Mouse (Mus musculus): ENCODE measurements at regions not wholly inside any gene's neighbourhood (a gene's known extent, or its start where the extent isn't known, plus 50 kb on each side); places are given as distances from the start of the nearest gene placed in this dataset.

DNA sequence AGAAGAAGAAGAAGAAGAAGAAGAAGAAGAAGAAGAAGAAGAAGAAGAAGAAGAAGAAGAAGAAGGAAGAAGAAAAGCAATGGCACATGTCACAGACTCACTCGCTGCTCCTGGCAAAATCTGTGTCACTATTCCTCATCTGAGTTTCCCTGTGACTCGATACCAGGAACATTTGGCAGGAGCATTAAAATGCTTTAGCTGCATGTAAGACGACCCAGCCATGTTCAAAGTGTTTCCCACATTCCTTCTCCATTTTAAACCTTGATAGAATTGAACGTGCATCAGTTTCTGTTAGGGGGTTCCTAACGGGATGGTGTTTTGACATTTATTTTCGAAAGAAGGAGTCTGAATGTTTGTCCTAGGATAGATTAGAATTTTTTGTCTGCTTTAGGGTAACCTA, 51.2 kb upstream of the Pja2 start:
- Histone ChIP-seq H3K36me3 (ENCODE audit: control insufficient read depth, insufficient read depth, low read length) (no peaks in the 10 kb centered on the region), H3K4me1 (ENCODE audit: control insufficient read depth, insufficient read depth, low read depth, low read length) (no peaks in the 10 kb centered on the region), H3K4me3 (ENCODE audit: low read length) (no peak overlapping the region), H3K27me3 (replicated peaks; ENCODE audit: control insufficient read depth, insufficient read depth, low read length) (no peaks in the 10 kb centered on the region), H3K4me2 (ENCODE audit: low read length) (no peak overlapping the region), H3K27ac (ENCODE audit: low read depth, low read length) (no peak overlapping the region), H3K9ac (ENCODE audit: low read depth, low read length) (no peak overlapping the region), H3K9me3 (ENCODE audit: control insufficient read depth, low read length) (no peaks in the 10 kb centered on the region)
- ATAC-seq, result no peak
- 89% methylated on average over 6 of the region's 6 CpGs for WGBS

GRCm38 (mm10) chr17:64383600-64383999, 51.9 kb upstream of the Pja2 start:
- Histone ChIP-seq H3K4me3 (ENCODE audit: low read length) (no peak overlapping the region), H3K9ac (ENCODE audit: low read depth, low read length) (no peak overlapping the region), H3K4me2 (ENCODE audit: low read length) (no peak overlapping the region), H3K4me1 (ENCODE audit: control insufficient read depth, insufficient read depth, low read depth, low read length) (no peaks in the 10 kb centered on the region), H3K36me3 (ENCODE audit: control insufficient read depth, insufficient read depth, low read length) (no peaks in the 10 kb centered on the region), H3K9me3 (ENCODE audit: control insufficient read depth, low read length) (no peaks in the 10 kb centered on the region), H3K27ac (ENCODE audit: low read depth, low read length) (no peak overlapping the region), H3K27me3 (replicated peaks; ENCODE audit: control insufficient read depth, insufficient read depth, low read length) (no peaks in the 10 kb centered on the region)
- ATAC-seq, result no peak
- 90% methylated on average over 11 of the region's 11 CpGs for WGBS

DNA sequence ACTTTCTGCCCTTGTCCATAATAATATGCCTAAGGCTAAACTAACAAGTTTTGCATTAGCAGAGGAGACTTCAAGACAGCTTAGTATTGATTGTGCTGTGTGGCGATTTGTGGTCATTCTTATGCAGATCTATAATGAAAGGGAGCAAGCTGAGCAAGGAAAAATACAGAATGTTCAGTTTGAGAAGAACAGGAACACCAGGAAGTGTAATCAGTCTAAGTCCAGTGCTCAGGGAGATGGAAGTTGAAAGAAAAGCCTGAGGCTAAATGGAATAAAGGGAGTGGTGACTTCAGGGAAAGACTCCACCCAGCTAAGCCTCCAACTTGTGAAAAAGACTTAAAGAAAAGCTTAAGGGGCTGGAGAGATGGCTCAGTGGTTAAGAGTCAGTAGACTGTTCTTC, 58.6 kb upstream of the Pja2 start:
- Histone ChIP-seq H3K9ac (ENCODE audit: low read depth, low read length) (no peak overlapping the region), H3K4me2 (ENCODE audit: low read length) (no peak overlapping the region), H3K4me1 (ENCODE audit: control insufficient read depth, insufficient read depth, low read depth, low read length) (no peaks in the 10 kb centered on the region), H3K36me3 (ENCODE audit: control insufficient read depth, insufficient read depth, low read length) (no peaks in the 10 kb centered on the region), H3K4me3 (ENCODE audit: low read length) (no peak overlapping the region), H3K27ac (ENCODE audit: low read depth, low read length) (no peak overlapping the region), H3K9me3 (ENCODE audit: control insufficient read depth, low read length) (no peaks in the 10 kb centered on the region), H3K27me3 (replicated peaks; ENCODE audit: control insufficient read depth, insufficient read depth, low read length) (no peaks in the 10 kb centered on the region)
- no peak for ATAC-seq
- WGBS, result 81% methylated on average over 1 of the region's 1 CpGs

DNA sequence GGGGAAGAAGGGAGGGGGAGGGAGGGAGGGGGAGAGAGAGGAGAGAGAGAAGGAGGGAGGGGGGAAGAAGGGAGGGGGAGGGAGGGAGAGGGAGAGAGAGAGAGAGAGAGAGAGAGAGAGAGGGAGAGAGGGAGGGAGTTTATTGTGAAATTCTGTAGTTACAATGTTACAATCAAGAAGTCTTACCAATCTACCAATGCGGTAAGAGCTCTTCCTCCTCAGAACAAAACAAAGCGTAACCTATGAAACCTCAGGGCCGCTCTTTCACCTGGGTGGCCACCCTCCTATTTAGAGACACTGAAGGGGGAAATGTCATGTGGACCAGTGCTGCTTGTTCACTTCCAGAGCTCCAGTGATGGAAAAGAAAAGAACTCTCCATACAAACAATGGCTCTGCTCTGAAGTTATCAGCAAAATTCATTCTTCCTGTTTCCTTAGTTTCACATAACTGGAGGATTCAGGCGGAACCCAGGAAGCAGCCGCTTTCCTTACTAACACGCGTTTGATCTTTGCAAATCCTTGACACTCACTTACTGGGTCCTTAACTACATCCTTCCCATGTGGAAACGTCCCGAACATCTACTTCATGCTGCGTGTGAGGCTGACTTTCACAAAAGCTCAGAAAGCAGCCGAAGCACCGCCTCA, 65.7 kb upstream of the Pja2 start:
- no peaks in the 10 kb centered on the region for H3K36me3 ChIP-seq (ENCODE audit: control insufficient read depth, insufficient read depth, low read length)
- H3K9ac ChIP-seq (ENCODE audit: low read depth, low read length), result no peak overlapping the region
- H3K9me3 ChIP-seq (ENCODE audit: control insufficient read depth, low read length), result no peaks in the 10 kb centered on the region
- 53% methylated on average over 12 of the region's 12 CpGs for WGBS
- no peaks in the 10 kb centered on the region for H3K4me1 ChIP-seq (ENCODE audit: control insufficient read depth, insufficient read depth, low read depth, low read length)
- no peak overlapping the region for H3K4me3 ChIP-seq (ENCODE audit: low read length)
- no peak for ATAC-seq
- H3K27ac ChIP-seq (ENCODE audit: low read depth, low read length), result no peak overlapping the region
- H3K4me2 ChIP-seq (ENCODE audit: low read length), result no peak overlapping the region
- H3K27me3 ChIP-seq (replicated peaks; ENCODE audit: control insufficient read depth, insufficient read depth, low read length), result no peaks in the 10 kb centered on the region

DNA sequence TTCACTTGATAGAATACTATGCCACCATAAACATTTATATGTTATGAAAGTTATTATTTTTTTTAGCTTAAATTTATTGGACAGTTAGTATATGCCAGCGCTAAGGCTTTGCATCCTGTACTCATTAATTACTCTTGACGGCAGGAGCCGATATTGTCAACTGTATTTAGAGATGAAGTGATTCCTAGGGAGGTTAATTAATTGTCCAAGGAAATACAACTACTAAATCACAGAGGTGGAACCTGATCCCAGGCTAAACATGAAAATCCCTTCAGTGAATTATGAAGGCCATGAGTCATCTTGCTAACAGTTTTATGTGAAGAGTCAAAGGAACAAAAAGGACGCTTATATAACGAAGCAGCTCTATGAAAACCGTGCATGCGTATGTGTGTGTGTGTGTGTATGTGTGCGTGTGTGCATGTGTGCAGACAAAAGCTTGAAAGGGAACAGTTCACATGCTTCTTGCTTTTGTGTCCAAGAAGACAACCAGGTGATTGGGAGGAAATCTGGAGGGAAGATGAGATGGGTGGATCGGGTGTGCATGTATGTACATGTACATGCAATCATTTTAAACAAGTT, 66.5 kb upstream of the Pja2 start:
- ATAC-seq, result no peak
- no peak overlapping the region for H3K4me3 ChIP-seq (ENCODE audit: low read length)
- H3K36me3 ChIP-seq (ENCODE audit: control insufficient read depth, insufficient read depth, low read length), result no peaks in the 10 kb centered on the region
- WGBS, result 74% methylated on average over 9 of the region's 9 CpGs
- H3K27me3 ChIP-seq (replicated peaks; ENCODE audit: control insufficient read depth, insufficient read depth, low read length), result no peaks in the 10 kb centered on the region
- no peak overlapping the region for H3K27ac ChIP-seq (ENCODE audit: low read depth, low read length)
- H3K4me1 ChIP-seq (ENCODE audit: control insufficient read depth, insufficient read depth, low read depth, low read length), result no peaks in the 10 kb centered on the region
- no peak overlapping the region for H3K4me2 ChIP-seq (ENCODE audit: low read length)
- H3K9me3 ChIP-seq (ENCODE audit: control insufficient read depth, low read length), result no peaks in the 10 kb centered on the region
- H3K9ac ChIP-seq (ENCODE audit: low read depth, low read length), result no peak overlapping the region

DNA sequence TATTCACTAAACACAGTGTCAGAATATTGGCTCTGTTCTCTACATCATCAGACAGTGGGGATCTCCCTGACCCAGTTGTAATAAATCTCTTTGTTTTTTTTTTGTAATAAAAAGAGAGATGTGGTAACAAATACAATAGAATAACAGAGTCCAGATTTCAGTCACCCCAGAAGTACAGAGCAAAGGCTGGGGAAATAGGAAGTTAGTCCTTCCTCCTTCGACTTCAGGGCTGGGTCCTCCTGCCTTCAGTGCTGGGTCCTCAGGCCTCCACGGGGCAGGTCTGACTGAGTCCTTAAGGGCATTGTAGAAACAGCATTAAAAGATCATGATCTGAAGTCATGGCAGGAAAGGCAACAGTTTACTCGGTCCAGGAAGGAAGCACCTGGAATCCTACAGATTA, 67.0 kb upstream of the Pja2 start:
- Histone ChIP-seq H3K27ac (ENCODE audit: low read depth, low read length) (no peak overlapping the region), H3K4me2 (ENCODE audit: low read length) (no peak overlapping the region), H3K36me3 (ENCODE audit: control insufficient read depth, insufficient read depth, low read length) (no peaks in the 10 kb centered on the region), H3K9ac (ENCODE audit: low read depth, low read length) (no peak overlapping the region), H3K27me3 (replicated peaks; ENCODE audit: control insufficient read depth, insufficient read depth, low read length) (no peaks in the 10 kb centered on the region), H3K9me3 (ENCODE audit: control insufficient read depth, low read length) (no peaks in the 10 kb centered on the region), H3K4me3 (ENCODE audit: low read length) (no peak overlapping the region), H3K4me1 (ENCODE audit: control insufficient read depth, insufficient read depth, low read depth, low read length) (no peaks in the 10 kb centered on the region)
- ATAC-seq, result no peak
- WGBS, result 81% methylated on average over 3 of the region's 3 CpGs

GRCm38 (mm10) chr17:64406742-64407254, 75.1 kb upstream of the Pja2 start:
- H3K36me3 ChIP-seq (ENCODE audit: control insufficient read depth, insufficient read depth, low read length), result no peaks in the 10 kb centered on the region
- 71% methylated on average over 5 of the region's 5 CpGs for WGBS
- ATAC-seq, result no peak

DNA sequence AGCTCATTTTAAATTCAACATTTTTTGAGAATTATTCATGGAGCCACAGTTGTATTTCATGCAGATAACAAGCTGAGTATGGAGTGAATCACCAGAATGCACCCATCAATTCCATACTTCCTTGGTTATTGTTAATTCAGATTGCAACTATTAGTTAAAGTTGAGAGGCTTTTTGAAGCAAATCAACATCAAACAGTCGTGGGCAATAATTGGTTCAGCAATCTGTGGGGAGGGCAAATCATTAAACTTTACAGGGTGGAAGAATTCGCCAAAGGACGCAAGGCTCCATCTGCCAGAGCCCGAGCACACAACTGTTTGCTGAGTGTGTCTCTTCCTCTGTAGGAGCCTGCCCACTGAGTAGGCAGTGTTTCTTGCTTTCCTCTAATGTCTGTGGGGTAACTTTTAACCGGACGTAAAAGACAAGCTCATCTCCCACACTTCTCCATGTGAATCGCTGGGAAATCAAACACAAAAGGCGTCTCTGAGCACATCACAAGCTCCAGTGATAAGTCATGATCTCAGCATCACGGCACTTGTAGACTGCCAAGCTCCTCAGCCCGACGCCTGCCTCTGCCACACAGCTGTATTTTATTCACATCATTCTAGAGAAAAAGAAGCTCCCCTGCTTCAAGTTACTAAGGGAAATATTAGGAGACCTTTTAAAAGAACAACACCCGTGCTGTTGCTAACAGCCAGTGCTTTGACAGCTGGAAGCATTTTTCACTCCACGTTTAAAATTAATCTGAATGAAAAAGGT, 75.7 kb upstream of the Pja2 start:
- 0 out of 2 replicates have a peak overlapping the region, but pooled peaks have one; percentile 10 for H3K4me2 ChIP-seq (ENCODE audit: low read length)
- ATAC-seq, result no peak
- WGBS, result 50% methylated on average over 13 of the region's 13 CpGs
- H3K4me1 ChIP-seq (ENCODE audit: control insufficient read depth, insufficient read depth, low read depth, low read length), result no peaks in the 10 kb centered on the region
- no peak overlapping the region for H3K9ac ChIP-seq (ENCODE audit: low read depth, low read length)
- H3K27me3 ChIP-seq (replicated peaks; ENCODE audit: control insufficient read depth, insufficient read depth, low read length), result no peaks in the 10 kb centered on the region
- no peaks in the 10 kb centered on the region for H3K9me3 ChIP-seq (ENCODE audit: control insufficient read depth, low read length)
- H3K36me3 ChIP-seq (ENCODE audit: control insufficient read depth, insufficient read depth, low read length), result no peaks in the 10 kb centered on the region
- H3K27ac ChIP-seq (ENCODE audit: low read depth, low read length), result no peak overlapping the region
- no peak overlapping the region for H3K4me3 ChIP-seq (ENCODE audit: low read length)

More at GRCm38 (mm10) chr17:64406742-64407254, 75.1 kb upstream of the Pja2 start:
- no peak overlapping the region for H3K4me2 ChIP-seq (ENCODE audit: low read length)
- H3K27me3 ChIP-seq (replicated peaks; ENCODE audit: control insufficient read depth, insufficient read depth, low read length), result no peaks in the 10 kb centered on the region
- no peak overlapping the region for H3K9ac ChIP-seq (ENCODE audit: low read depth, low read length)
- H3K27ac ChIP-seq (ENCODE audit: low read depth, low read length), result no peak overlapping the region
- H3K4me1 ChIP-seq (ENCODE audit: control insufficient read depth, insufficient read depth, low read depth, low read length), result no peaks in the 10 kb centered on the region
- H3K4me3 ChIP-seq (ENCODE audit: low read length), result no peak overlapping the region
- no peaks in the 10 kb centered on the region for H3K9me3 ChIP-seq (ENCODE audit: control insufficient read depth, low read length)

DNA sequence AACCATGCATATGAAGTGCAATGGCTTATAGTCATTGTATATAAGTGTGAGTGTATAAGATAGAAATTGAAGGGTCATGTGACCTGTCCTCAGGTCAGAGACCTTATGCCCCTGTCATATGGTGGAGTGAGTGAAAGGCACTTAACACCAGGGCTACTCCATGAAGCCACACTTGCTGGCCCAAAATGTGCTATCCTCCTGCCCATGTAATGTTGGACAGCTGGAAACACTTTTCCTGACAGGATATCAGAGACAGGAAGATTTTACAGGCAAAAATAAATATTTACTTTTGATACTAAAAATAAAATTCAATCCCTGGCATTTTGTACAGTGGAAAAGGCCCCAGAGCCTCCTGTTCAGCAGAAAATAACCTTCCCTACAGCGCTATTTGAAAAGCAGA, 94.1 kb upstream of the Pja2 start:
- no peak for ATAC-seq
- WGBS, result 88% methylated on average over 1 of the region's 1 CpGs
- no peaks in the 10 kb centered on the region for H3K9me3 ChIP-seq (ENCODE audit: control insufficient read depth, low read length)
- no peaks in the 10 kb centered on the region; the same call in 1 of the 2 replicates for H3K4me1 ChIP-seq (ENCODE audit: control insufficient read depth, insufficient read depth, low read depth, low read length)
- no peak overlapping the region for H3K9ac ChIP-seq (ENCODE audit: low read depth, low read length)
- H3K4me3 ChIP-seq (ENCODE audit: low read length), result no peak overlapping the region
- no peaks in the 10 kb centered on the region for H3K36me3 ChIP-seq (ENCODE audit: control insufficient read depth, insufficient read depth, low read length)
- H3K27ac ChIP-seq (ENCODE audit: low read depth, low read length), result no peak overlapping the region
- no peaks in the 10 kb centered on the region for H3K27me3 ChIP-seq (replicated peaks; ENCODE audit: control insufficient read depth, insufficient read depth, low read length)
- no peak overlapping the region for H3K4me2 ChIP-seq (ENCODE audit: low read length)

Data from hindbrain, embryonic 16.5 days (tissue).